In genomic region chr15:63919728-63920127, GRCm38 (mm10) we compare ENCODE assay signal across 19 mouse cellular contexts. TPM values are rescaled to one million over a fixed set of nuclear protein-coding genes. Genes with fewer than 3 reads are reported as not detected.
"Had no signal": no experiment of that assay in that cellular context is flagged by ENCODE, and none has a peak within 500 bp of the region (broad histone marks: within the 10 kb centered on the region; RNA-seq: fewer than 3 reads in every experiment).

No protein-coding gene starts in this region.

RNA-seq across cellular contexts. Expression of gene Gsdmc4, which starts 7.6 kb away (rescaled TPM):
- polyA plus RNA-seq: cerebellum, adult 2 months; embryonic facial prominence, embryonic 10.5 days; embryonic facial prominence, embryonic 14.5 days; embryonic facial prominence, embryonic 15.5 days; erythroblast, embryonic 14.5 days; forebrain, embryonic 11.5 days; forebrain, embryonic 12.5 days; forebrain, embryonic 13.5 days; forebrain, embryonic 14.5 days; forebrain, embryonic 15.5 days; forebrain, embryonic 16.5 days had no signal

RNA-seq across cellular contexts. Expression of gene Gsdmc3, which starts 41.4 kb away (rescaled TPM):
- polyA plus RNA-seq: cerebellum, adult 2 months; cortical plate, adult 2 months; embryonic facial prominence, embryonic 10.5 days; embryonic facial prominence, embryonic 11.5 days; embryonic facial prominence, embryonic 12.5 days; embryonic facial prominence, embryonic 13.5 days; erythroblast, embryonic 14.5 days; forebrain, embryonic 10.5 days; forebrain, embryonic 11.5 days; forebrain, embryonic 12.5 days; forebrain, embryonic 13.5 days; forebrain, embryonic 14.5 days; forebrain, embryonic 15.5 days; forebrain, embryonic 16.5 days; forebrain, postnatal 0 days; frontal cortex, adult 2 months; gonadal fat pad, adult 2 months had no signal
